Mouse (Mus musculus) neural tube, embryonic 15.5 days (tissue): ENCODE measurements at regions not wholly inside any gene's neighbourhood (a gene's known extent, or its start where the extent isn't known, plus 50 kb on each side); places are given as distances from the start of the nearest gene placed in this dataset.

Source experiments
- ATAC-seq: fragments of 200-750 bp; cut with Nextera tagmentation; 2 replicates; pipeline ENCODE4 v1.8.0; 2017; ENCODE audit warnings: mild to moderate bottlenecking, moderate TSS enrichment, moderate library complexity; ENCODE audit not compliant: low FRiP score
- H3K27ac ChIP-seq: fragments of 300-500 bp; sonication (generic); replicated peaks from 2 replicates; pipeline ENCODE4 v1.5.1; 2015; ENCODE audit warnings: mild to moderate bottlenecking, inconsistent platforms
- H3K27me3 ChIP-seq: fragments of 300-500 bp; sonication (generic); replicated peaks from 2 replicates; pipeline ENCODE4 v1.6.1; 2015; ENCODE audit warnings: inconsistent platforms
- H3K36me3 ChIP-seq: fragments of 300-500 bp; sonication (generic); 2 replicates; pipeline ENCODE4 v1.6.1; 2015; ENCODE audit warnings: inconsistent platforms
- H3K4me1 ChIP-seq: fragments of 300-500 bp; sonication (generic); 2 replicates; pipeline ENCODE4 v1.6.1; 2015; ENCODE audit warnings: inconsistent platforms
- H3K4me2 ChIP-seq: fragments of 300-500 bp; sonication (generic); 2 replicates; pipeline ENCODE4 v1.6.1; 2015; ENCODE audit warnings: inconsistent platforms, mild to moderate bottlenecking, moderate library complexity
- H3K4me3 ChIP-seq: fragments of 300-500 bp; sonication (generic); replicated peaks from 2 replicates; pipeline ENCODE4 v1.5.1; 2015; ENCODE audit warnings: mild to moderate bottlenecking, inconsistent platforms
- H3K9ac ChIP-seq: fragments of 300-500 bp; sonication (generic); replicated peaks from 2 replicates; pipeline ENCODE4 v1.6.1; 2015; ENCODE audit warnings: mild to moderate bottlenecking, inconsistent platforms
- H3K9me3 ChIP-seq: fragments of 300-500 bp; sonication (generic); replicated peaks from 2 replicates; pipeline ENCODE4 v1.6.1; 2016; ENCODE audit warnings: inconsistent platforms
- WGBS: fragments of 180-500 bp; shearing (Covaris S2); methylation state at CpG from one replicate; pipeline ENCODE4 v1.1.7; 2015; ENCODE audit warnings: mixed read lengths; 5-methylcytosine and 5-hydroxymethylcytosine counted together

DNA sequence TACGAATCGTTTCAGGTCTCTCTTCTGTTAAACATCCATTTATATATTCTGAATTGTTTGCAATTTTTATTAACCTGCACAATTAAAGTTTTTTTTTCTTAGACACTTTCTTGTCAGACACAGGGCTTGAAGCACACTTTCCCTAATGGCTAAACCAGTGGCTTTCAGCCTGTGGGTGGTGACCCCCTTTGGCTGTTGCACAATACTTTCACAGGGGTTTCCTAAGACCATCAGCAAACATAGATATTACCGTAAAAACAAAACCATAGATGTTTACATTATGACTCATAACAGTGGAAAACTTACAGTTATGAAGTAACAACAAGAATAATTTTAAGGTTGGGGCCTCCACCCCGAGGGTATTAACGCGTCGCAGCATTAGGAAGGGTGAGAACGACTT, 378.6 kb downstream of the Pmp22 start:
- Histone ChIP-seq H3K4me1 (no peaks in the 10 kb centered on the region), H3K27ac (no peak overlapping the region), H3K9ac (no peak overlapping the region), H3K4me3 (no peak overlapping the region), H3K4me2 (no peak overlapping the region), H3K27me3 (no peaks in the 10 kb centered on the region), H3K9me3 (no peaks in the 10 kb centered on the region), H3K36me3 (no peaks in the 10 kb centered on the region)
- WGBS, result 92% methylated on average over 8 of the region's 8 CpGs
- ATAC-seq, result no peak

DNA sequence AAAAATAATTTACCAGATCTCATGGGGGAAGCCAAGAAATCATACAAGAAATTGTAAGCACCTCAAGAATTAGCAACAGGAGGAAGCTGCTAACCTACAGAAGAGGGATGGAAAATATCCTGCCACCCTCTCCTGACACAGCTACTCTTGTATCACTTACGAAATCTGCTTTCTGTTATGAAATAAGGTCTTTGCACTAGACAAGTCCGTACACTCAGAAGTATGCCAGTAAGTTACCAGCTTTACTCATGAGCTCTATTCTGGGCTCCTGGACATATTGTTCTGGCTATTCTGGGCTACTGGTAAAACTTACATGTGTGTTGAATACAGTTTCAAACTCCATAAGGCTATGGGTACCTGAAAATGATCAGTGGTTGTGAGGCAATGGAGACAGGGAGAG, 379.9 kb downstream of the Pmp22 start:
- Histone ChIP-seq H3K27me3 (no peaks in the 10 kb centered on the region), H3K9ac (no peak overlapping the region), H3K27ac (no peak overlapping the region), H3K9me3 (0 out of 2 replicates have a peak, but pooled peaks cover 5% of the 10 kb centered on the region), H3K36me3 (no peaks in the 10 kb centered on the region), H3K4me2 (no peak overlapping the region), H3K4me3 (no peak overlapping the region), H3K4me1 (no peaks in the 10 kb centered on the region)
- ATAC-seq, result no peak
- WGBS, result 96% methylated on average over 2 of the region's 2 CpGs

DNA sequence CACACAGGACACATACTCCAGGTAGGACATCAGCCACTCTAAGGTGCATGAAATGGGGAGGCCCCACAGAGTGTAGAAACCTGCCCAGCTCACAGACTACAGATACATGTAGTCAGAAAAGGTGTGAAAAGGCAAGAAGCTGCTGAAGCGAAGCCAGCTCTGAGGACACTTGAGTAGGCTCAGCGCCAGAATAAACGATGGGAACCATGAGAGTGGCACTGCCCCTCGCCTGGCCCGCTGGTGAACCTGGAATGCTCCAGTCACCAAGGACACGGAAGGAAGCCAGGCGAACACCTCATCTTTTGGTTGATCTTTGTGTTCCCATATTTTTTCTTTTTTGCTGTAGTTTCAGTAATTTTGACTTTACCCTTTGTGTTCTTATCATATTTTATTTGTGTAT, 381.8 kb downstream of the Pmp22 start:
- WGBS, result 93% methylated on average over 7 of the region's 7 CpGs
- 0 out of 2 replicates have a peak, but pooled peaks cover 5% of the 10 kb centered on the region for H3K9me3 ChIP-seq
- no peaks in the 10 kb centered on the region for H3K27me3 ChIP-seq
- no peak for ATAC-seq
- no peak overlapping the region for H3K9ac ChIP-seq
- H3K4me2 ChIP-seq, result no peak overlapping the region
- H3K4me3 ChIP-seq, result no peak overlapping the region
- no peaks in the 10 kb centered on the region for H3K36me3 ChIP-seq
- H3K4me1 ChIP-seq, result no peaks in the 10 kb centered on the region
- no peak overlapping the region for H3K27ac ChIP-seq

DNA sequence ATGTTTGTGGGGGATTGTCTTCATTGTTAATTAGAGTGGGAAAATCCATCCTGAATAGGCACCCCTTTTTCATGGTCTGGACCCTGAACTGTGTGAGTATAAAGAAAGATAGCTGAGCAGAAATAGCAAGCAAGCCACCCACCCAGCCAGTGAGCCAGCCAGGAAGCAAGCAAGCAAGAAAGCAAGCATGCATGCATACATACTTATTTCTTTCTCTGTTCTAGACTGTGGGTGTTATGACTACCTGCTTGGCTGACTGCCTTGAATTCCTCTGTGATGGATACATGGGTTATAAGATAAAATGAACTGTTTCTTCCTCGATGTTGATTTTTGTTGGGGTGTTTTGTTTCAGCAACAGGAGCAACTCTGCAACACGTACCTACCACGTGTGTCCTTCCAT, 385.8 kb downstream of the Pmp22 start:
- no peaks in the 10 kb centered on the region for H3K27me3 ChIP-seq
- 0 out of 2 replicates have a peak, but pooled peaks cover 5% of the 10 kb centered on the region for H3K9me3 ChIP-seq
- no peak overlapping the region for H3K9ac ChIP-seq
- H3K27ac ChIP-seq, result no peak overlapping the region
- H3K36me3 ChIP-seq, result no peaks in the 10 kb centered on the region
- ATAC-seq, result no peak
- 92% methylated on average over 3 of the region's 3 CpGs for WGBS
- H3K4me1 ChIP-seq, result peaks cover 12% of the 10 kb centered on the region
- H3K4me3 ChIP-seq, result no peak overlapping the region
- no peak overlapping the region for H3K4me2 ChIP-seq

DNA sequence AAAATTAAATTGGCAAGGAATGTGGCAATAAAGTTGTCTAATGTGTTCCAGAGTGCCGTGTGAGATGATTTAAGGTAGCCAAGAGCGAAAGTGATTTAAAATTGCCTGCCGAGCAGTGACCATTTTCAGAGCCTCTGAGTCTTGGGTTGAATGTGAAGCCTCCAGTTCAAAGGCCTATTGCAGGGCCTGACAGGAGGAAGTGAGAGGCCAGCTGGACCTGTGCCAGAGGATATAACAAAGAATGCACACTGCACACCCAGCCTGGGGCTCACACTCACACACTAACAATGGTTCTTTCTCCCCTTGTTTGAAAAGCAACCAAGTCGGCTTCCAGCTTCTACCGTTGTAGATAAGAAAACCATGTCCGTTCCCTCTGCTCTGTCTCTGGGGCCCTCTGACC, 390.1 kb downstream of the Pmp22 start:
- ATAC-seq, result no peak
- H3K9me3 ChIP-seq, result no peaks in the 10 kb centered on the region
- no peak overlapping the region for H3K4me3 ChIP-seq
- H3K4me1 ChIP-seq, result peaks cover 12% of the 10 kb centered on the region
- no peak overlapping the region for H3K4me2 ChIP-seq
- no peak overlapping the region for H3K9ac ChIP-seq
- no peaks in the 10 kb centered on the region for H3K27me3 ChIP-seq
- no peak overlapping the region for H3K27ac ChIP-seq
- no peaks in the 10 kb centered on the region for H3K36me3 ChIP-seq
- 27% methylated on average over 6 of the region's 6 CpGs for WGBS

DNA sequence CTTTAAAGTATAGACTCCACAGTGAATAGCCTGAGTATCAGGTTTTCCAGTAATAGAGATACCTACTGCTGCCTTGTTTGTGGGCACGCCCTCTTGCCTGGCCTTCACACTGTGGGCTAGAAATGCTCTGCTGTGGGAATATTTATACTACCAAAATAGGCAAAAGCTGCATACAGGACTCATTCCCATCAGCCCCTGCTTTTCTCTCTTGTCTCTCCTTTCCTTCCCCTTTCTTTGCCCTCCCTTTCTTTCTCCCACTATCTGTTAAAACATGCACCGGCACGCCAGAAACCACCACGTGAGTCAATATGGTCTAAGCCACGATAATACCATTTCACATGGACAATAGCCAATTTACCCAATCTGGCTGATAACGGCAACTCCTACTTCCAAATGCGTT, 395.5 kb downstream of the Pmp22 start:
- Histone ChIP-seq H3K27me3 (no peaks in the 10 kb centered on the region), H3K36me3 (no peaks in the 10 kb centered on the region), H3K4me1 (no peaks in the 10 kb centered on the region; the same call in 1 of the 2 replicates), H3K4me2 (no peak overlapping the region), H3K9me3 (no peaks in the 10 kb centered on the region), H3K27ac (no peak overlapping the region), H3K9ac (no peak overlapping the region), H3K4me3 (no peak overlapping the region)
- ATAC-seq, result no peak
- WGBS, result 45% methylated on average over 7 of the region's 7 CpGs

DNA sequence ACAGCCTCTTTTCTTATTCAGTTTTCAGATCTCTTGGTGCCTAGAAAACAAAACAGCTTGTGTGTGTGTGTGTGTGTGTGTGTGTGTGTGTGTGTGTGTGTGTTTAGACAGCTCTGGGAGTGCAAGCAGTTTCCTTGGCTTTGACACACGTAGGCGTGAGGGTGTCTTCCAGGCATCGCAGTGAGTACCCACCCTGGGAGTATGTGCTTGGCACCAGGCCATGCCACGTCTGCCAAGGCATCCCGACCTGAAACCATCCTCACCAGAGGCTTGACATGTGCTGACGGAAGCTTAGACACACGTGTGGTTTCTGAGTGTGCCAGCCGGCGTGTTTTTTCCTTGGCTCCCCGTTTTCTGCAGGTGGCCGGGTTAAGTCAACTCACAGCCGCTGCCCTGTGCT, 396.6 kb downstream of the Pmp22 start:
- no peak overlapping the region for H3K4me3 ChIP-seq
- H3K9me3 ChIP-seq, result no peaks in the 10 kb centered on the region
- no peaks in the 10 kb centered on the region for H3K36me3 ChIP-seq
- no peaks in the 10 kb centered on the region for H3K27me3 ChIP-seq
- no peak overlapping the region for H3K9ac ChIP-seq
- H3K4me1 ChIP-seq, result no peaks in the 10 kb centered on the region
- WGBS, result 68% methylated on average over 12 of the region's 12 CpGs
- no peak overlapping the region for H3K27ac ChIP-seq
- no peak for ATAC-seq
- no peak overlapping the region for H3K4me2 ChIP-seq

DNA sequence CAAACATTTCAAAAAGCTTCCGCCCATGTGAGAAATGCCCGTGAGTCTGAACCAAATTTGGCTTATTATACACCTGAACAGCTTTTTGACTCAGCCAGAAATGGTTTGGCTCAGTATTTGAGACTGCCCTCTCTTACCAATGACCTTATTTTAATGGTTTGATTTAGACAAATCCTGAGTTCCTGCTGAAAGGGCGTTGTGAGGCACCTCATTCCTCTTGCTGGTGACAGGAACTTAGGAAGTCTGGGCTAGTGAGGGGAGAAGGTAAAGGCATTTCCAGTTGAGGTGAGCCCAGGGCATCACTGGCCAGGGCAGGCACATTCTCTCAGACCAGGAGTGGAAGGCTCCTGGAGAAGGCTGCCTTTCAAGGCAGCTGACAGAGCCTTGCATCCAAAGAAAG, 396.1 kb downstream of the Hs3st3b1 start:
- Histone ChIP-seq H3K4me2 (no peak overlapping the region), H3K27me3 (no peaks in the 10 kb centered on the region), H3K36me3 (no peaks in the 10 kb centered on the region), H3K9me3 (no peaks in the 10 kb centered on the region), H3K4me3 (no peak overlapping the region), H3K9ac (no peak overlapping the region), H3K27ac (no peak overlapping the region), H3K4me1 (no peaks in the 10 kb centered on the region)
- no peak for ATAC-seq
- 84% methylated on average over 3 of the region's 3 CpGs for WGBS

DNA sequence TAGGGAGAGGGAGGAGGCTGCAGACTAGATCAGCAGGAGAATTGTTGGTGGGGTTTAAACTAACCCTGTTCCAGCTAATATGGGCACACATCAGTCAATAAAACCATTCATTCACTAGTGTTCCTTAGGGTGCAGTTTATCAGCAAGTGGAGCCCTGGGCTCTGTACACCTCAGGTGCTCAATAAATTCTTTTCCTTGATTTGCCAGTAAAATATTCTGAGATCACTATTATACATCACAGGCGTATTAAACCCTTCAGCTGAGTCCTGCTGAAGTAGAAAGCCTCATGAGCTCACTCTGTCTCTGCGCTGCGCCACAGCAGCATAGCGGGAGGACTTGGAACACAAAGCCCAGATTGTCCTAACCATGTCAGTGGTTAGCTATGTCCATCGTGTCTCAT, 389.3 kb downstream of the Hs3st3b1 start:
- 61% methylated on average over 5 of the region's 5 CpGs for WGBS
- no peak for ATAC-seq
- H3K36me3 ChIP-seq, result no peaks in the 10 kb centered on the region

DNA sequence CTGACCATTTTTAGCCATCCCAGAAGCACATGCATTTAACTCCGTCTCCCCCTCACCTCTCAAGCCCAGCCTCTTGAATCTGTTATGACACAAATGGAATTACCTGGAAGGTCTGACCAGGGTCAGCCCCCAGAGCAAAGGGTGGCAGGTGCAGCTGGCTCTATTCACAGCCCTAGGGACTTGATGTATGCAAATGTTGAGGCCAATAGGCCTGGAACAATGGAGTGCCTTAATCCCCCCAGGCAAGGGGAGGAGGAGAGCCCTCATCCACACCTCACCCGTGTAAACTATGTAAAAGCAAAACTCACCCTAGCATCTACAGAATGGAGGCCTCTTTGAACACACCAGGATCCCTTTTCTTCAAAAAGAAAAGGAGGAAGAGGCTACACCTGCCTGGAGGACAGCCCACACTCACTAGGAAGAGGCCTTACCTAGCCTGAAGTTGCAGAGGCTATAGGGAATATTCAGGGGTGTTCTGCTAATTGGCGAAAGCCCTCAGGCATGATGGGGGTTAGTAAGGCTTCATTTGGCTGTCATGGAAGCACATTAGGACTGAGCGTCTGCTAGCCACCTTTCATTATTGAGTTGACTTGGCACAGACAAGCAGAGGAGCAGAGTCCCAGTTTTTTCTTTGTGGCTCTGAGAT, 388.4 kb downstream of the Hs3st3b1 start:
- no peak overlapping the region for H3K4me3 ChIP-seq
- H3K4me2 ChIP-seq, result no peak overlapping the region
- no peaks in the 10 kb centered on the region for H3K27me3 ChIP-seq
- no peaks in the 10 kb centered on the region for H3K9me3 ChIP-seq
- no peak overlapping the region for H3K27ac ChIP-seq
- H3K4me1 ChIP-seq, result peaks cover 5% of the 10 kb centered on the region; the same call in 1 of the 2 replicates
- H3K36me3 ChIP-seq, result no peaks in the 10 kb centered on the region
- H3K9ac ChIP-seq, result no peak overlapping the region
- WGBS, result 48% methylated on average over 4 of the region's 4 CpGs
- no peak for ATAC-seq

More for the DNA sequence above, 389.3 kb downstream of the Hs3st3b1 start:
- no peaks in the 10 kb centered on the region for H3K9me3 ChIP-seq
- peaks cover 5% of the 10 kb centered on the region; the same call in 1 of the 2 replicates for H3K4me1 ChIP-seq
- no peak overlapping the region for H3K4me3 ChIP-seq
- no peaks in the 10 kb centered on the region for H3K27me3 ChIP-seq
- H3K27ac ChIP-seq, result no peak overlapping the region
- no peak overlapping the region for H3K9ac ChIP-seq
- H3K4me2 ChIP-seq, result no peak overlapping the region

DNA sequence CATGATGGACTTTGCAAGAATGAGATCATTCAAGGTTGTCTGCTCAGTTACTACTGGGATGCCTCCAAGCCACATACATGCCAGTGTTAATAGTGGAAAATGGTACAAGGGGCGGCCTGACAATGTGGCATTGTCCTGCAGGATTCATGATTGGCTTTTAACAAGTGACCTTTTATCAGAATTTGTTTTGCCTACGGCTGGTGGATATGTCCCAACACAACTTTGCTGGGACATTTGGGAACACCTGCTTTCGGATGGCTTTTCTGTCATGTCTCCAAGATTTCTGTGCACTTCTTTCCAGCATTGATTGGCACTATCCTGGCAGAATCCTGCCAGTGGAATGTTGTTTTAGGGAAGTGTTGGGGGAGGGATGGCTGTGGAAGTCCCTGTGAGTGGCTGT, 384.4 kb downstream of the Hs3st3b1 start:
- no peak for ATAC-seq
- no peaks in the 10 kb centered on the region for H3K27me3 ChIP-seq
- H3K4me1 ChIP-seq, result peaks cover 5% of the 10 kb centered on the region; the same call in 1 of the 2 replicates
- H3K4me3 ChIP-seq, result no peak overlapping the region
- no peak overlapping the region for H3K9ac ChIP-seq
- no peak overlapping the region for H3K27ac ChIP-seq
- no peaks in the 10 kb centered on the region for H3K9me3 ChIP-seq
- no peaks in the 10 kb centered on the region for H3K36me3 ChIP-seq
- H3K4me2 ChIP-seq, result no peak overlapping the region
- WGBS, result 82% methylated on average over 3 of the region's 3 CpGs

DNA sequence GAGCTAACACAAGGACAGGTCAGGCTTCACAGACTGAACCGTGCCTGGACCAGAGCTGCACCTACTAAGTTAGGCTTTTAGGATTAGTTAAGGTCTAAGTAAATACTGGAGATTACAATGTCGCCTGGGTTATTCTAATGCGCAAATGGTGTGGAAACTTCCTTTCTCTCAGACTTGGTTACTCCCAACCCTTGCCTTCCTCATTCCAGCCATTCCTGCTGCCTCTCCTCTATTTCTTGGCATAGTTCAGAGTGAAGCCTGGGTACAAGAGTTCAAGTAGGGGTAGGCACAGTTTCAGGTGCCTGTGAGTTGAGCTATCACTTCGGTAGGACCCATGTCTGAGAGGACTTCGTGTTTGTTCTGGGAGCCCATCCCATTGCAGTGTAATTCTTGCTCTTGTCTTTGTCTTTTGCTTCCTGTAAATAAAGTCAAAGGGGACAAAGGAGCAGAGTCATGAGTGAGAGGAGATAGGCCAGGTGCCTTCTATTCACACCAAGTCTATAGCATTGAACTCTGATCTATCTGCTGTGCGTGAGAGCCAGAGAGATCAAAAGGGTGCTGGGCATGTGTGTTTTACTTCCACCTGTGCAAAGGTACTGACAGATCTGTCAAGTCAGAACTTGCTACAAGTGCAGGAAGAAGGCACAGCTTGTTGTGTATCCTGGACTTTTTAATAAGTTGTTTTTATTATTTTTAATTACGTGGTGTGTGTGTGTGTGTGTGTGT, 378.0 kb downstream of the Hs3st3b1 start:
- Histone ChIP-seq H3K27me3 (no peaks in the 10 kb centered on the region), H3K27ac (no peak overlapping the region), H3K36me3 (no peaks in the 10 kb centered on the region), H3K9ac (no peak overlapping the region), H3K4me2 (no peak overlapping the region), H3K4me1 (no peaks in the 10 kb centered on the region), H3K4me3 (no peak overlapping the region), H3K9me3 (no peaks in the 10 kb centered on the region)
- ATAC-seq, result no peak
- 86% methylated on average over 7 of the region's 7 CpGs for WGBS
